Mouse (Mus musculus): ENCODE data around the gene Sstr3. TPM values are rescaled to one million over a fixed set of nuclear protein-coding genes. Genes with fewer than 3 reads are reported as not detected.

The Sstr3 gene
- polyA plus RNA-seq, 1 experiment from 2014 or later = not detected

DNA sequence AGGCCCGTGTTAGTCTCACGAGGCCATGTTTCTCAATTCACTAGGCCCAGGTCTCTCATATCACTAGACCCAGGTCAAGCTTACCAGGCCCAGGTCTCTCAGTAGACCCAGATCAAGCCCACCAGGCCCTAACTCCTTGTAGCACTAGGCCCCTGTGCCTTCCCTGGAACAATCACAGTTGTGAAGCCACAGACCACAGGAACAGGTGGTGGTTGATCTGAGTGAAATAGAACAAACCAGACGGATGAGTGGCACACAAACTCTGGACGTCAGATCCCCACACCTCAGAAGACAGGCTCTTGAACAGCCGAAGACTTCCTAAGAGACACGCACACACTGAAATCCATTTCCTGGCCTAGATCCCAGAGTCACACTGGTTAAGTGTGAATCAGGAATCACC lies 33.7 kb downstream of the Sstr3 start:
- peaks cover 24% of the 10 kb centered on the region for H3K4me1 ChIP-seq
- no peak for ATAC-seq (ENCODE audit: extremely low read depth, insufficient number of reproducible peaks, low FRiP score, low TSS enrichment)
- H3K27me3 ChIP-seq (replicated peaks) = no peaks in the 10 kb centered on the region
- WGBS = 72% methylated on average over 6 of the region's 6 CpGs
- no peaks in the 10 kb centered on the region for H3K36me3 ChIP-seq
- no peak overlapping the region for H3K27ac ChIP-seq (replicated peaks)
- H3K9me3 ChIP-seq = no peaks in the 10 kb centered on the region
- H3K9ac ChIP-seq = no peak overlapping the region
- H3K4me2 ChIP-seq = no peak overlapping the region
- no peak overlapping the region for H3K4me3 ChIP-seq

DNA sequence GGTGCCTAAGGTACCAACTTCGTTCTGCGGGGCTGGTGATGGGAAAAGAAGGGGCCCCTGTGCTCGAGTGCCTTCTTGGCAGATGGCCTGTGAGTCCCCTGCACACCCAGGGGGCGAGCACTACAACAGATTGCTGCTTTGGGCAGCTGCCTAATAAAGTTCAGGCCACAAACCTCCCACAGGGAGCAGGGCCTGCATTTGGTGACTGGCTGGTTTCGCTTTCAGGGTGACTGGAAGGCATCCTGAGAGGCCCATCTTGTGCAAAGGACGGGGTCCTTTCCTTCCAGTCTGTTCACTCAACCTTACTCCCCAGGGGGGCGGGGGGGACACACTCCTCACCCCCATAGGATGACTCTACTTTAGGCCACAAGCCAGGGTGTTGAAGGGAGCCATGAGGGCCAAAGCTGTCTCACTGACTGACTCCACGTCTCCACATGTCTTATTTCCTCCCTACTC lies 34.3 kb downstream of the Sstr3 start:
- H3K4me2 ChIP-seq = peak overlapping the region; percentile 30
- H3K27ac ChIP-seq (replicated peaks) = 0 out of 2 replicates have a peak overlapping the region, but pooled peaks have one; percentile 20

DNA sequence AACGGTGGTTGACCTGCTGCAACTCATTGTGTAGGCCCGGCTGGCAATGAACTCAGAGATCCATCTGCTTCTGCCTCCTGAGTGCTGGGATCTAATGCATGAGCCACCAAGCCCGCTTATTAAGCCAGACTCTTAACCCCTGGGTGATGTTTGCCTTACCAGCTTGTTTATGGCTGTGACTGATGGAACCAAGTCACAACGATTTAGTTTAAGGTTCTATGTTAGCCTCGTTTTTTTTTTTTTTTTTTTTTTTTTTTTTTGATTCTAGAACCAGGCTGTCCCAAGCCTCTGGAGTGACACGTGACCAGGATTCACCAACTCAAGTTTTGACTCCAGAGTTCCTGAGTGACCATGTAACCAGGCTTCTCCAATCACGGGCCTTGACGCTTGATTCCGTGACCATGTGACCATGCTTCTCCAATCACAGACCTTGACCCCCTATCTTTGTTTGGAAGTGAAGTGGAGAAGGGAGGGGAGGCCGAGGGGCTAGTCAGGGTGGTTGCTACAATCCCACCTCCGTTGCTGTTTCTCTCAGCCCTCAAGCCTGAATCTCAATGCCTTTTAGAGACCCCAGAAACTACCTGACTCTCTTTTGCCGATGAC lies 35.1 kb downstream of the Sstr3 start:
- H3K27ac ChIP-seq (replicated peaks) = 0 out of 2 replicates have a peak overlapping the region, but pooled peaks have one; percentile 20
- 40% methylated on average over 12 of the region's 12 CpGs for WGBS
- H3K27me3 ChIP-seq (replicated peaks) = no peaks in the 10 kb centered on the region
- no peaks in the 10 kb centered on the region for H3K36me3 ChIP-seq
- peaks cover 19% of the 10 kb centered on the region for H3K4me1 ChIP-seq
- H3K9ac ChIP-seq = peak overlapping the region; percentile 34; the same call in 1 of the 2 replicates
- peak overlapping the region; percentile 30 for H3K4me2 ChIP-seq
- peaks cover 7% of the 10 kb centered on the region for H3K9me3 ChIP-seq
- no peak for ATAC-seq (ENCODE audit: extremely low read depth, insufficient number of reproducible peaks, low FRiP score, low TSS enrichment)
- no peak overlapping the region for H3K4me3 ChIP-seq

More for the DNA sequence above, 34.3 kb downstream of the Sstr3 start:
- H3K36me3 ChIP-seq = no peaks in the 10 kb centered on the region
- WGBS = 57% methylated on average over 8 of the region's 8 CpGs
- no peaks in the 10 kb centered on the region for H3K27me3 ChIP-seq (replicated peaks)
- H3K9ac ChIP-seq = peak overlapping the region; percentile 34
- no peak overlapping the region for H3K4me3 ChIP-seq
- ATAC-seq (ENCODE audit: extremely low read depth, insufficient number of reproducible peaks, low FRiP score, low TSS enrichment) = no peak
- no peaks in the 10 kb centered on the region for H3K9me3 ChIP-seq
- peaks cover 24% of the 10 kb centered on the region for H3K4me1 ChIP-seq

DNA sequence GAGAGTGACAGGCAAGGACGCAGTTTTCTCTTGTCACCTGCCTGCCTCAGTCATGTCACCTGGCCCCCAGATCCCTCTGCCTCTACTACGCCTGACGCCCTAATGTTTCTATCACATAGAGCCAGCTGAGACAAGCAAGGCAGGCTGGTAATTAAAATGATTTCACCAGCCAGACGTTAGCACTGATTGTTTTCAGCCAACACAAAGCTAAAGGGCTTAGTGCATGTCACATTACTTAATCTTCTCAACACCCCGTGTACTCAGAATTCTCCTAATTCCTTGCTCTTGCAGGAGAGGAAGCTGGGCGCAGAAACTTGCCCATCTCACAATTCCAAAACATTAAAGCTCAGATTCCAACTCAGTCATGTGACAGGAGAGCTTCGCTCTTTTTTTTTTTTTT lies 36.0 kb downstream of the Sstr3 start:
- no peak overlapping the region for H3K9ac ChIP-seq
- H3K4me1 ChIP-seq = peaks cover 25% of the 10 kb centered on the region
- no peak for ATAC-seq (ENCODE audit: extremely low read depth, insufficient number of reproducible peaks, low FRiP score, low TSS enrichment)
- H3K27me3 ChIP-seq (replicated peaks) = no peaks in the 10 kb centered on the region
- H3K4me2 ChIP-seq = no peak overlapping the region
- WGBS = 45% methylated on average over 7 of the region's 7 CpGs
- H3K27ac ChIP-seq (replicated peaks) = 0 out of 2 replicates have a peak overlapping the region, but pooled peaks have one; percentile 39
- H3K9me3 ChIP-seq = peaks cover 9% of the 10 kb centered on the region
- no peak overlapping the region for H3K4me3 ChIP-seq
- H3K36me3 ChIP-seq = no peaks in the 10 kb centered on the region

DNA sequence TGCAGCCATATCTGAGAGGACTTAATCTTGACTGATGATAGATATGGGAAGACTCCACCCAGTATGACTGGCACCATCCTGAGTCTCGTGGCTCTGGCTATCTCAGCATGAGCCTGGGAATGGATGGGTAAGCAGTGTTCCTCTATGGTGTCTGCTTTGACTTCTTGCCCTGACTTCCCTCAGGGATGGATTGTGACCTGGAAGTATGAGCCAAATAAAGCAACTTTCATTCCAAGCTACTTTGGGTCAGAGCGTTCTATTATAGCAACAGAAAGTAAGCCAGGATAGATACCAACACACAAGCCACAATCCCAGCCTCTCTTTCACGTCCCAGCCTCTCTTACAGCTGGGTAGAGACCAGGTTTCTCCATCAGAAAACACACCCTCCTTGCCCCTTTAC lies 38.9 kb downstream of the Sstr3 start:
- 75% methylated on average over 3 of the region's 3 CpGs for WGBS
- Histone ChIP-seq H3K36me3 (no peaks in the 10 kb centered on the region), H3K27me3 (replicated peaks) (no peaks in the 10 kb centered on the region), H3K4me1 (peaks cover 23% of the 10 kb centered on the region), H3K4me3 (no peak overlapping the region), H3K4me2 (no peak overlapping the region), H3K9ac (no peak overlapping the region), H3K27ac (replicated peaks) (no peak overlapping the region), H3K9me3 (peaks cover 9% of the 10 kb centered on the region)
- no peak for ATAC-seq (ENCODE audit: extremely low read depth, insufficient number of reproducible peaks, low FRiP score, low TSS enrichment)

DNA sequence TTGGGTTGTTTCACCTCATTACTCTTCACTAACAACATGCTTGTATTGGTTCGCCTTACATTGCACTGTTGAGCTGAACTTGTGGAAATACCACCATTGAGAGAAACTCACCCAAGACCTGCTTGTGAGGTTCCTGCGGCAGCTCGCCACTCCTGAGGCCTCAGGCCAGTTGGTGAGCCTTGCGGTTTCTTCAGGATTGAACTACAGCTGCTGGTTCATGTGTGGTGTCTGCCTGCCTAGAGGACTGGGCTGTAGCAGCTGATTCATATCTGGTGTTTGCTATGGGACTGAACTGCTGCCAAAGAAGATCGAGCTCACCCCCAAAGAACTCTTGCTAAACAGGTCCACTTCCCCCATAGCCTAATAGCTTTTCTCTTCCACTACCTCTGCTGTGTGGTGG lies 39.7 kb downstream of the Sstr3 start:
- Histone ChIP-seq H3K9ac (no peak overlapping the region), H3K4me3 (no peak overlapping the region), H3K4me1 (peaks cover 15% of the 10 kb centered on the region), H3K27me3 (replicated peaks) (no peaks in the 10 kb centered on the region), H3K36me3 (no peaks in the 10 kb centered on the region), H3K9me3 (peaks cover 9% of the 10 kb centered on the region), H3K4me2 (no peak overlapping the region), H3K27ac (replicated peaks) (no peak overlapping the region)
- WGBS = 79% methylated on average over 5 of the region's 5 CpGs
- ATAC-seq (ENCODE audit: extremely low read depth, insufficient number of reproducible peaks, low FRiP score, low TSS enrichment) = no peak

DNA sequence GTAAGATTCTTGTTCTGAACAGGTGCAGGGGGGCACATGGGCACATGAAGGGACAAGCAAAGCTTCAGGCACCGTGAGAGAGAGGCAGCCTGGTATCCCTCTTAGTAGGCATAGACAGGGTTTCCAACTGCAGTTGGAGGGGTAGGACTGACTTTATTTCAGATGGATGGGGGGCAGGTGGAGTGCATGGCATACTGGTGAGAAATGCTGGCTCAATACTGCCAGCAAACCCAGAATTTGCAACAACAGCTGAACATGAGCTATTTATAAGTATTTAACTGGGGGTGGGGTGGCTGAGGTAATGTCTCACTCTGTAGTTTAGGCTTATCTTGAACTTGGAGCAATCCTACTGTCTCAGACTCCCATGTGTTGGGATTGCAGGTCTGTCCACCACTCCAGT lies 40.5 kb downstream of the Sstr3 start:
- Histone ChIP-seq H3K9ac (no peak overlapping the region), H3K4me3 (no peak overlapping the region), H3K27me3 (replicated peaks) (no peaks in the 10 kb centered on the region), H3K4me1 (peaks cover 12% of the 10 kb centered on the region), H3K4me2 (no peak overlapping the region), H3K36me3 (no peaks in the 10 kb centered on the region), H3K27ac (replicated peaks) (no peak overlapping the region), H3K9me3 (peaks cover 9% of the 10 kb centered on the region)
- 68% methylated on average over 1 of the region's 1 CpGs for WGBS
- ATAC-seq (ENCODE audit: extremely low read depth, insufficient number of reproducible peaks, low FRiP score, low TSS enrichment) = no peak

DNA sequence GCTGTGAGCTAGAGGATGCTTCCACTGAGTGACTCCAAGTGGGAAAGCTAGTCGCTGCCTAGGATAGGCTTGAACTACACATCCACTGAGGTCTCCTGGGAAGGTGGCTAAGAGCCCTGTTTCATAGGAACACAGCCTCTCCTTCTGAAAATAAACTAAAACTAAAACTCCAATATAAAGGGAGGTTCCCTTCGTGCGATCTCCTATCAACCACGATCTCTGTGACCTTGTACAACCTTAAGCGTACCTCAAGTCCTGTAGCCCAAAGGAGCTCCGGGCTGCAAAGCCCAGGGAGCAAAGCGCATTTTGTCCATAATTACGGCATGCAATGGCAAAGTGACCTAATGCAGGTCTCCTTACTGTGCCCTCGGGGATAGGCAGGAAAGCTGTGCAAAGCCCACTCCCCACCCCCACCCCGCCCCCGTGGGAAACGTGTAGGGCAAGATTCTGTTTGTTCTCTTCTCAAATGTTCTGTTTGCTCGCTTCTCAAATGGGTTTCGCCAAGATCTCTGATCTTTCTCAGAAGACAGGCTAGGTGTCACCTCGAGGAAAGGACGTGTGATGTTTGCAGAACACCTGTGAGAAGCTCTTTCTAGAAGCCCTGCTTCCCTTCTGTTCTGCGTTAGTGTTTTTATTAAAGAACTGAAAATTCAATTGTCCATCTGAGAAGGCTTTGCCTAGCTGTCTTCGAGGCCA lies 41.9 kb downstream of the Sstr3 start:
- H3K27me3 ChIP-seq (replicated peaks) = no peaks in the 10 kb centered on the region
- WGBS = 76% methylated on average over 18 of the region's 18 CpGs
- no peak for ATAC-seq (ENCODE audit: extremely low read depth, insufficient number of reproducible peaks, low FRiP score, low TSS enrichment)
- H3K36me3 ChIP-seq = no peaks in the 10 kb centered on the region
- no peak overlapping the region for H3K4me2 ChIP-seq
- H3K9ac ChIP-seq = no peak overlapping the region
- peaks cover 9% of the 10 kb centered on the region for H3K9me3 ChIP-seq
- peaks cover 7% of the 10 kb centered on the region; the same call in 1 of the 2 replicates for H3K4me1 ChIP-seq
- H3K4me3 ChIP-seq = no peak overlapping the region
- H3K27ac ChIP-seq (replicated peaks) = no peak overlapping the region

DNA sequence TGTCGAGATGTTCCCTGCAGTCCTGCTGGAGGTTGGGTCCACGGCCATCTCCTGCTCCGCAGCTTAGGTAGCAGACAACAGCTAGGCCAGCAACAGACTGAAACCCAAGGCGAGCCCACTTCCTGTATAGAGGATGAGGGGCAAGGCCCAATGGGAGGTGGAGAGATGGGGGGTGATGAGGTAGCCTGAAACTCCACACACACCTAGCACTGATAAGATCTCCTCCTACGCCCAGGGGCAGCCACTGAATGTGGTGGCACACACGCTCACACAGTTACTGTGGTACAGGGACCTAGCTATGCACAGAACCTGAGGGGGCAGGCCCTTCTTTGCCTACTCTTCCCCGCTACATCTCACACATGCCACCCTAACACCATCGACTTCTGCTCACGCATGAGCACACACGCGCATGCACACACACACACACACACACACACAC lies 49.5 kb downstream of the Sstr3 start, which contains the start of gene Il2rb:
TSS of gene Il2rb (minus strand) at position 304 of the 439 bp plus-strand sequence.
- no peak within 1 kb of the TSS for H3K9ac ChIP-seq
- no peak for ATAC-seq (ENCODE audit: extremely low read depth, insufficient number of reproducible peaks, low FRiP score, low TSS enrichment)
- H3K27ac ChIP-seq (replicated peaks) = no peak within 1 kb of the TSS
- 85% methylated on average over 11 of the region's 11 CpGs for WGBS
- no peaks in the 10 kb centered on the region for H3K36me3 ChIP-seq
- H3K4me3 ChIP-seq = no peak within 1 kb of the TSS
- H3K9me3 ChIP-seq = no peaks in the 10 kb centered on the region
- H3K27me3 ChIP-seq (replicated peaks) = no peaks in the 10 kb centered on the region
- H3K4me2 ChIP-seq = no peak within 1 kb of the TSS
- H3K4me1 ChIP-seq = 0 out of 2 replicates have a peak, but pooled peaks cover 3% of the 10 kb centered on the region

DNA sequence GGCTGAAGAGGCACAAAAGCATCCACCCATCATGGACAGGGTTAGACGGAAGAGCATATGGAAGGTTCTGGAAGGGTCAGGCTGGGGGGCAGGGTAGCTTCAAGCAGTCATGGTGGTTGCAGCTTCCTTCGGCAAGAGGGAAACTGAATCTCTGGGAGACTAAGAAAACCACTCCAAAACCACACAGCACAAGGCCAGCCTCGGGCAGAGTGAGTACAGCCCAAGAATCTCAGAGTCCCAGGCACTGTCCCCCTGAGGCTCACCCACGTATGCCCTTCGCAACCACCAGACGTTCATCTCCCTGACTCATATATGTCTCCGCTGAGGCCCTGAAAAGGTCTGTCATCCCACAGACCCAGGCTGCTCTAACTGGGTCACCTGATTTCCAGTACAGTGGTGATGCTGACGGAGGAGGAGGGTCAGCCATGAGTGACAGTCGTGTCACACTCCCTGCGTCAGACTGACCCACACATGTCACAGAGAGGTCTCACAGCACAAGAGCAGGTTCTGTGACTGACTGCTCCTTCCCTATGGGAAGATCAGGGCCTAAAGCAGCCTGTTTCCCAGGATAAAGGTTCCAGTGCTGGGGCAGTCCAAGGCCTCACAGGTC lies 51.0 kb downstream of the Sstr3 start:
- H3K9me3 ChIP-seq = no peaks in the 10 kb centered on the region
- ATAC-seq (ENCODE audit: extremely low read depth, insufficient number of reproducible peaks, low FRiP score, low TSS enrichment) = no peak
- no peak overlapping the region for H3K27ac ChIP-seq (replicated peaks)
- H3K4me2 ChIP-seq = no peak overlapping the region
- H3K27me3 ChIP-seq (replicated peaks) = no peaks in the 10 kb centered on the region
- no peak overlapping the region for H3K9ac ChIP-seq
- 73% methylated on average over 10 of the region's 10 CpGs for WGBS
- H3K36me3 ChIP-seq = no peaks in the 10 kb centered on the region
- 0 out of 2 replicates have a peak, but pooled peaks cover 3% of the 10 kb centered on the region for H3K4me1 ChIP-seq
- no peak overlapping the region for H3K4me3 ChIP-seq

DNA sequence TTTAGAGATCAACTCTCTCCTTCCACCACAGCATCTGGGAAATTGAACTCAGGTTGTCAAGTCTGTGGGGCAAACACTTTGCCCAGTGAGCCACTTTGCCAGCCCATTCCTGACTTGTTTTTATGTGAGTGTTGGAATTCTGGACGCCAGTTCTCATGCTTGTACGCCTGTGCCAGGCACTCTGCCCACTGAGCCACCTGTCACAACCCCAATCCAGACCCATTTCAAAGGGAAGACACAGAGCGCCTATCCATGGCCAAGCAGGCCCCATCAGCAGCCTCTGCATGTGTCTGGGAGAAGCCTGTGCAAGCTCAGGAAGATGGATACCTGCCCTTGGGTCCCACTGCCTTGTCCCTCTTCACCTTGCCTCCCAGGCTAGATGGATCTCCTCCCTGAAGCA lies 53.2 kb downstream of the Sstr3 start:
- WGBS = 75% methylated on average over 3 of the region's 3 CpGs
- H3K4me3 ChIP-seq = no peak overlapping the region
- no peak overlapping the region for H3K27ac ChIP-seq (replicated peaks)
- H3K36me3 ChIP-seq = no peaks in the 10 kb centered on the region
- H3K9me3 ChIP-seq = no peaks in the 10 kb centered on the region
- ATAC-seq (ENCODE audit: extremely low read depth, insufficient number of reproducible peaks, low FRiP score, low TSS enrichment) = no peak; the same call in 1 of the 2 replicates
- H3K4me1 ChIP-seq = no peaks in the 10 kb centered on the region
- peaks cover 8% of the 10 kb centered on the region; the same call in 1 of the 2 replicates for H3K27me3 ChIP-seq (replicated peaks)
- H3K4me2 ChIP-seq = no peak overlapping the region
- H3K9ac ChIP-seq = no peak overlapping the region
